Mouse (Mus musculus) thymus, adult 2 months (tissue): ENCODE data around the gene Col23a1.

Source experiments
- CTCF ChIP-seq: fragments of 200-500 bp; IDR thresholded peaks from 2 replicates; pipeline ENCODE4 v1.5.1; 2012; ENCODE audit warnings: mild to moderate bottlenecking, control low read depth, low read length, moderate library complexity, borderline replicate concordance; ENCODE audit not compliant: control insufficient read depth, poor library complexity, insufficient read depth; ENCODE audit errors: extremely low read depth
- POLR2A ChIP-seq: fragments of 200-500 bp; IDR thresholded peaks from 2 replicates; pipeline ENCODE4 v1.6.1; 2012; ENCODE audit warnings: mild to moderate bottlenecking, low read length, control low read depth, moderate library complexity; ENCODE audit not compliant: control insufficient read depth, poor library complexity, insufficient read depth; ENCODE audit errors: extremely low read depth

GRCm38 (mm10) chr11:51521440-51521839, 231.7 kb downstream of the Col23a1 start:
- TF ChIP-seq CTCF (no peak), POLR2A (no peak)
